Mouse (Mus musculus) megakaryocyte progenitor cell, adult 5-6 weeks (primary cell): Measurements from ENCODE around the gene Gm10188. TPM values are rescaled to one million over a fixed set of nuclear protein-coding genes. Genes with fewer than 3 reads are reported as not detected.
A peak's percentile ranks its signal among the peaks of the same experiment; 100 is the strongest.

ENCODE experiments used
- ATAC-seq: replicated peaks from 2 replicates; pipeline ENCODE4 v1.8.0; 2016; ENCODE audit warnings: mild to moderate bottlenecking, moderate TSS enrichment, inconsistent platforms; ENCODE audit not compliant: poor library complexity
- total RNA-seq, 2 experiments: library from RNA; stranded (forward) in 1 of 2; stranded (reverse) in 1 of 2; fragments of 157-497, 149-512 nt in 1 of 2; fragments of 200-1000 nt in 1 of 2; gene quantifications; 2 replicates each; pipeline versions ENCODE4 v1.2.3 to v1.2.4; 2015 to 2017

The Gm10188 gene
- total RNA-seq, 2 experiments from 2014 or later: not detected

GRCm38 (mm10) chr1:132231470-132232274 lies 2.1 kb upstream of the Gm10188 start:
- no peak for ATAC-seq

DNA sequence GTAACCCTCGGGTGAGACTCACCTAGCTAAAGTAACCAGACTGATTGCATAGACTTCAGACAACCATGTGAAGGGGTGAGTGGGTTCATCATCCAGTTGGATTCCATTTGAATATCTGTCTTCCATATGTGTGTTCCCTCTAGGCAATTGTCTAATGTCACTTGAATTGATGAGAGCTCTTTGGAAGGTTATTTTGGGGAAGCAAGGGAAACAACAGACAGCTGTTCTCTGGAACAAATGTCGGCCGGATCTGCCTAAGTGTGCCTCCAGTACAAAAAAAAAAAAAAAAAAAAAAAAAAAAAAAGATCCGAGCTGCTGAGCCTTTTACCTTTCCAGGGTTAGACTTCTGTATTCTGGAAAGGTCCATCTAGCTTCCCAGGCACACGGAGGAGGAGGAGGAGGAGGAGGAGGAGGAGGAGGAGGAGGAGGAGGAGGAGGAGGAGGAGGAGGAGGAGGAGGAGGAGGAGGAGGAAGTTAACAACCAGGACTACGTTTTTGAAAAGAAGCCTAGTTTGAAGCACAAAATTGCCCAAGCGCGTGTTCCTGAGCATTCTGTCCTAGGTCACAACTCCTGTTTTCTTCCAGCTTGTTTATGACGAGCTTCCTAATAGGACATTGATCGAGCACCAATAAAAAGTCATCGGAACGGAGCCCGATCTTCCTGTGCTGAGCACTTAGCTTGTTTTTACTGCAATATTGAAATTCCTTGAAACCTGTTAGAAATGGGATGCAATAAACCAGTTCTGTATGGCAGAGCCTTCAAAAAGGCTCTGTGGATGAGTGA lies 3.1 kb downstream of the Gm10188 start:
- ATAC-seq: no peak

GRCm38 (mm10) chr1:132222166-132222565 lies 7.4 kb downstream of the Gm10188 start:
- ATAC-seq: no peak

DNA sequence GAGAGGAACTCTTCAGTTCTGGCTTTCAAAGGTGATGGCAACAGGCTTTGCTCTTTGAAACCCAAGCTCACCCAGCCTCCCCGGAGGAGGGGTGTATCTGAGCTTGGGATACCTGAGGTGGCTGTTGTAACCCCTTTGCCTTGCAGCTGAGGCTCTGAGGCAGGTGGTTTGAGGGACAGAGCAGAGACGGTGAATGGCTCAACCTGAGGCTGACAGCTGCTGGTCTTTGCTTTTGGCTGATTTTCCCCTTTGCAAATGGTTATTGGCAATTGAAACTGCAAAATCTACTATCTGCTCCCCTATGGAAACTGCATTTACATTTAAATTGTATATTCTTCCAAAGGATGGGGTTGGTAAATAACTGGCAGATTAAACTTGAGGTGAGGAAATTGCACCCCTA lies 7.9 kb downstream of the Gm10188 start:
- ATAC-seq: no peak

GRCm38 (mm10) chr1:132216276-132216675 lies 13.3 kb downstream of the Gm10188 start:
- ATAC-seq: no peak

DNA sequence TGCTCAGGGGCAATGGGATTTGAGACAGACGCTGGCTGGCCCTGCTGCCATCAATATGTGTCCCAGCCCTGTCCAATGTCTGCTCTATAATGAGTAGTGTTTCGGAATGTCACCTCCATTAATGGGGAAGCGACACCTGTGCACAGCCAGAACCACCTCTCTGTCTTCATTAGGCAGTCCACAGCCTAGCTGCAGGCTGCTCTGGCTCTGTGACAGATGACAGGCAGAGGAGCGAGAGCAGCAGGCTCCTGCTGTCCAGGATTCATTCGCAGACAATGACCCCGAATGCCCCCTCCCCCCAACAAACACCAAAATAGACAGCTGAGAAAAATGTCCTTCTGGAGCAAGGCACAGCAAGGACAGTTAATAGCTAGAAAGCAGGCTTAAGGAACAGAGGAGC lies 16.5 kb downstream of the Gm10188 start:
- ATAC-seq: no peak

- ATAC-seq: peak; percentile 82
Observed at GRCm38 (mm10) chr1:132212218-132212617, 17.3 kb downstream of the Gm10188 start.

- no peak for ATAC-seq
Observed at GRCm38 (mm10) chr1:132211672-132212071, 17.9 kb downstream of the Gm10188 start.

GRCm38 (mm10) chr1:132210922-132211321 lies 18.6 kb downstream of the Gm10188 start:
- ATAC-seq: peak; percentile 79

- no peak for ATAC-seq
Observed at GRCm38 (mm10) chr1:132209400-132209799, 20.2 kb downstream of the Gm10188 start.

DNA sequence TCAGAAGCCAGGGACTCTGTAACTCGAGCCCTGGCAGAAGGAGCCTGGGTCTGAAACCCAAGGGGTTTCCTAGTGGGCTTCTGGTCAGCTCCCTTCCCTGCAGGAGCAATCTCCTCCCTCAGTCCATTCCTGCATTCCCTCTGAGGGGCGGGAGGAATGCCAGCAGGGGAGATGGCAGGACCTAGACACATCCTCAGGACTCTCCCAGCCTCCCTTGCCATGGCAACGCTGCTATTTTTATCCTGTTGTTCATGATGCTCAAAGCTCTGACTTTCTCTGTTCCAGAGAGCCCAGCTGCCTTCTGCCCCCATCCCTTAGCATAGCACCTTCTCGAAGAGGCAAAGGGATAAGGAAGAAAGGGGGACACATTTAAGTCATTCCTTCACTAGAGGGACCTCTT lies 21.4 kb downstream of the Gm10188 start:
- ATAC-seq: no peak

GRCm38 (mm10) chr1:132206828-132207227 lies 22.7 kb downstream of the Gm10188 start:
- ATAC-seq: no peak

GRCm38 (mm10) chr1:132205958-132206357 lies 23.6 kb downstream of the Gm10188 start:
- 0 out of 2 replicates have a peak, but pooled peaks have one; percentile 14 for ATAC-seq

DNA sequence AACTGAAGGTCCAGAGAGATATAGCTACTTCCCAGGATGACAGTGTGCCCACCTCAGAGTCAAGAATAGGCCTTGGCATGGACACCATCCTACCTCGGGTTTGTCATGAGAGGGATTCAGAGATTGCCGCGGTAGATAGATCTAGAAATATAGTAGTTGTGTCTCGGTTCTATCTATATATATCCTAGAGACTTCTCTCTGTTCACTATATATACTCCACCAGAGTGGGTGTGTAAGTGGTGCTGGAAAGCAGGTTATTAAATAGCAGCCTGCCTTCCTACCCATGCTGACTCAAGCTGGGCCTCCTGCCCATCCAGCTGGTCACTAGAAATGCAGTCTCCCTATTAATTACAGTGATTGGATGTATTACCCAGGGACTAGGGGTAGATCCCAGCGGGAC lies 26.8 kb downstream of the Gm10188 start:
- ATAC-seq: no peak

DNA sequence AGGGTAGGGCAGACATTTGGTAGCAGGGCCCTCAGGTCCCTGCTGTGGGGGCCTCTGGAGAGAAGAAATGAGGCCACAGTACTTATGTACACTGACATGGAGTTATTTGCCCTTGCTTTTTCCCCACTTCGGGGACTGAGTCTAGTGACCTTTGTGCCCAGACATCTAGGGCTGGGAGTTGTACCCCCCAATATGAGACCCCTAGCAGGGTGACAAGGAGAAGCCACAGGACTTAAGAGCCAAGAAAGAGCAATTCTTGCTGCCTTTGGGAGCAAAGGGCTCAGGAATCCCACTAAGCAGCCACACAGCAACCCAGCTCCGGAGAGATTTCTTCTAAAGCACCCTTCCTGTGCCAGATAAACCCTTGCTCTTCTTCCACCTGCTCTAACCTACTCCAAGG lies 27.6 kb downstream of the Gm10188 start:
- no peak for ATAC-seq

GRCm38 (mm10) chr1:132201511-132201860 lies 28.1 kb downstream of the Gm10188 start:
- no peak for ATAC-seq

GRCm38 (mm10) chr1:132200562-132201510 lies 28.7 kb downstream of the Gm10188 start:
- ATAC-seq: no peak

- no peak for ATAC-seq
Observed at GRCm38 (mm10) chr1:132199934-132200333, 29.6 kb downstream of the Gm10188 start.

DNA sequence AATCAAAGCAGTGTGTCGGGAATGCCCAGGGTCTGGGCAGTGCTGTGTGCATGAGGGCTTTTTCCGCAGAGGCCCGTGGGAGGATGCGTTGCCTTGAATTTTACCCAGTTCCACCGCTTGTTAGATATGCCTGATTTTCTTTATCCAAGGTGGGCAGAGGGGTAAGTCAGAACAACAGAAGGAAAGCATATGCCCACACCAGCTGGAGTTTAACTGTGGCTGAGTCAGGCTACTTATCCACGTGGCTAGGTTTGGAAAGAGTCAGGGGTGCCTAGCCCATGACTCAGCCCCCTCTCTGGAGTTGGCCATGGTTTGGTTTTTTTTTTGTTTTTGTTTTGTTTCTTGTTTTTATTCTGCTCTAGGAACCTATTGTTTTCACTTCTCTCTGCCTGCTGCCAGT lies 30.3 kb downstream of the Gm10188 start:
- no peak for ATAC-seq

DNA sequence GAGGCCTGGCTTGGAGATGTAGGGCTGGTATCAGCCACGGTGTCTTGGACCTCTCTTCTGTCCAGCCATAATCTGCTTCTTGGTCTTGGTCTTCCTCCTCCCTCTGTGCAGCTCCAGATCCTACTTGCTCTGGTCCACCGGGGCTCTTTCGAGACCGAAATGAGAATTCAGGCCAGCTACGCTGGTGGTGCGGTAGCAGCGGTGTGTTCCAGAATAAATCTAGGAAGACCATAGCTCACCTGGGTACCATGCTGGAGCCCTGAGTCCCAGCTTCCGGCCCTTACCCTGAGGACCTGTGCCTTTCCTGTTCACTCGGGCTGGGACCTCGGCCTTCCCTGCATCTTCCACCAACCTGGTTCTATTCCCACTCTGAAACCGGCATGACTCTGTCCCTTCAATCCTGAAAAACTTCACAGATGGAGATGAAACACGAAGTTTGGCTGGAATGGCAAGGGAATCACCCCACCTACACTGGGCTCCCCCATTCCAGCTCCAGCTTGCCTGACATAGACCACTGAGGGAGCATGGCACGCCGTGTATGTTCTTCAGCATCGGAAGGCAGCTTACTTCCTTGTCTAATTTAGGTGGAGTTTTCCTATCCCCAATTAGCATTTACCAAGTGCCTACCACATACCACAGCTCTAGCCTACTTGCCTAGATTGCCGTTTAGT lies 31.0 kb downstream of the Gm10188 start:
- ATAC-seq: no peak

DNA sequence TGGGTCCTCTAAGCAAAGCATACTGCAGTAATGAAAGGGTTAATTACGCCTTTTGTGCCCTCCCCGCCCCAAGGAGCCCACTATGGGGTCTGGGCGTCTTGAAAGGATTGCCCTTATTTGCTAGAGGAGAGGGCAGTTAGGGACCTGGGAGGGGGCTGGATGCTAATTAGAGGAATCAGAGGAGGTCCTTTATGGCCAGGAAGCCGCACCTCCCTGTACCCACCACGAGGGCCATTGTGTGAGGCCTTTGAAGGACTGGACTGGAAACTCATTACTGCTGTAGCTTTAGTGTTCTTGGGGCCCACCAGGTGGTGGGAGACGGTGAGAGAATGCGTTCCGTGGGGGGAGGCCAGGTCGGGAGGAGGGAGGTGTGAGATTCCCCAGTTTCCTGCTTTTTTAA lies 31.9 kb downstream of the Gm10188 start:
- no peak for ATAC-seq
